7 mouse cellular contexts compared by ENCODE assay signal in genomic region chr14:31387301-31387981, GRCm38 (mm10). TPM values are rescaled to one million over a fixed set of nuclear protein-coding genes. Genes with fewer than 3 reads are reported as not detected.
DNase-seq lines count a peak whose midpoint lies in the region; ATAC-seq lines count a peak whose summit lies in the region.

No protein-coding gene starts in this region.

- no peak overlapping the region for H3K4me3 ChIP-seq in brown adipose tissue, adult 24 weeks (ENCODE audit: insufficient read depth, low read depth, low read length)

- DNase-seq in layer of hippocampus, adult 11-12 months (ENCODE audit: low spot score): peak; percentile 27
- DNase-seq in layer of hippocampus, adult 8-10 months (ENCODE audit: low spot score in 2 of 2): no peak
- peak; percentile 52 to 64 for DNase-seq in CD8-positive naive resting alpha-beta T cell, adult 2 months (ENCODE audit: low read depth in 2 of 2, low spot score in 2 of 2)
- peak; percentile 56 for DNase-seq in induced T-regulatory cell, adult 2 months (ENCODE audit: low read depth)
- DNase-seq in MN1 (ENCODE audit: low spot score): no peak

- H3K4me1 ChIP-seq in brown adipose tissue, adult 24 weeks (ENCODE audit: control insufficient read depth, insufficient read depth, insufficient read length, low read length): peaks cover 56% of the 10 kb centered on the region

- no peak for ATAC-seq in erythroid progenitor cell, adult 5-6 weeks (replicated peaks; ENCODE audit: low FRiP score, poor library complexity, severe bottlenecking)

- peak overlapping the region; percentile 87 for H3K27ac ChIP-seq in brown adipose tissue, adult 24 weeks (replicated peaks; ENCODE audit: low read depth, low read length)

RNA-seq across cellular contexts. Expression of gene Sh3bp5, which starts 48.4 kb away (rescaled TPM):
- total RNA-seq in layer of hippocampus, adult 8-10 months (2022): 100 to 1,000 TPM; 105 to 134 (median 117) TPM
- 65.9 and 67.5 TPM in 2 replicates for polyA plus RNA-seq in brown adipose tissue, adult 24 weeks (2012; ENCODE audit: insufficient read depth, insufficient read length, missing spikeins)
- 6.8 and 9.6 TPM in 2 replicates for total RNA-seq in erythroid progenitor cell, adult 5-6 weeks (2015; ENCODE audit: low replicate concordance)
- 3.9 and 6.7 TPM in 2 replicates for total RNA-seq in erythroid progenitor cell, adult 5-6 weeks (2017; ENCODE audit: low replicate concordance)

RNA-seq across cellular contexts. Expression of gene Capn7, which starts 51.0 kb away (rescaled TPM):
- total RNA-seq in layer of hippocampus, adult 8-10 months (2022): 10 to 100 TPM; 34.9 to 44.0 (median 40.9) TPM
- polyA plus RNA-seq in brown adipose tissue, adult 24 weeks (2012; ENCODE audit: insufficient read depth, insufficient read length, missing spikeins): 14.9 and 16.9 TPM in 2 replicates
- total RNA-seq in erythroid progenitor cell, adult 5-6 weeks (2015; ENCODE audit: low replicate concordance): 18.0 and 29.9 TPM in 2 replicates
- 19.0 and 23.8 TPM in 2 replicates for total RNA-seq in erythroid progenitor cell, adult 5-6 weeks (2017; ENCODE audit: low replicate concordance)

Comparison
In these comparisons a context has a peak if more than half of its experiments do, and no peak if none do; other contexts are left out.
1. DNase-seq: peak in layer of hippocampus, adult 11-12 months (single experiment), CD8-positive naive resting alpha-beta T cell, adult 2 months (2 of 2) and induced T-regulatory cell, adult 2 months (single experiment); none in layer of hippocampus, adult 8-10 months (0 of 2) and MN1 (single experiment).
2. RNA of gene Sh3bp5, which starts 48.4 kb away (total RNA-seq): 105 to 134 TPM in layer of hippocampus, adult 8-10 months; 3.9 to 9.6 TPM in erythroid progenitor cell, adult 5-6 weeks; every median in the first group is over 4 times any median in the second.